Mouse (Mus musculus): Measurements from ENCODE around the gene Pdia2.
A peak's percentile ranks its signal among the peaks of the same experiment; 100 is the strongest.

The Pdia2 gene

GRCm38 (mm10) chr17:26198892-26199291, at the start of gene Pdia2:
Gene Pdia2, minus strand, starts transcription at chr17:26199087.
- no peak for DNase-seq (ENCODE audit: low spot score)

- DNase-seq (ENCODE audit: low spot score), result peak; percentile 81
Measured at GRCm38 (mm10) chr17:26244101-26244841, 45.4 kb upstream of the Pdia2 start, which contains the start of gene Fam234a. Gene Fam234a, minus strand, starts transcription at chr17:26244242.

GRCm38 (mm10) chr17:26243471-26244100, 44.7 kb upstream of the Pdia2 start:
- DNase-seq (ENCODE audit: low spot score), result no peak

GRCm38 (mm10) chr17:26240990-26241389, 42.1 kb upstream of the Pdia2 start:
- no peak for DNase-seq (ENCODE audit: low spot score)

- DNase-seq (ENCODE audit: low spot score), result no peak
Measured at GRCm38 (mm10) chr17:26240120-26240790, 41.4 kb upstream of the Pdia2 start.

- no peak for DNase-seq (ENCODE audit: low spot score)
Measured at GRCm38 (mm10) chr17:26239551-26239950, 40.7 kb upstream of the Pdia2 start.

GRCm38 (mm10) chr17:26237667-26238066, 38.8 kb upstream of the Pdia2 start:
- DNase-seq (ENCODE audit: low spot score), result no peak

- no peak for DNase-seq (ENCODE audit: low spot score)
Measured at GRCm38 (mm10) chr17:26235077-26235815, 36.4 kb upstream of the Pdia2 start.

GRCm38 (mm10) chr17:26234386-26234785, 35.5 kb upstream of the Pdia2 start:
- DNase-seq (ENCODE audit: low spot score), result no peak

- no peak for DNase-seq (ENCODE audit: low spot score)
Measured at GRCm38 (mm10) chr17:26232863-26233262, 34.0 kb upstream of the Pdia2 start.

- DNase-seq (ENCODE audit: low spot score), result no peak
Measured at GRCm38 (mm10) chr17:26231156-26231555, 32.3 kb upstream of the Pdia2 start.

- DNase-seq (ENCODE audit: low spot score), result no peak
Measured at GRCm38 (mm10) chr17:26229776-26230175, 30.9 kb upstream of the Pdia2 start.

- DNase-seq (ENCODE audit: low spot score), result no peak
Measured at GRCm38 (mm10) chr17:26225150-26225549, 26.3 kb upstream of the Pdia2 start.

- no peak for DNase-seq (ENCODE audit: low spot score)
Measured at GRCm38 (mm10) chr17:26221508-26221907, 22.6 kb upstream of the Pdia2 start.

- no peak for DNase-seq (ENCODE audit: low spot score)
Measured at GRCm38 (mm10) chr17:26212681-26213080, 13.8 kb upstream of the Pdia2 start.

- DNase-seq (ENCODE audit: low spot score), result no peak
Measured at GRCm38 (mm10) chr17:26212241-26212640, 13.4 kb upstream of the Pdia2 start.

- DNase-seq (ENCODE audit: low spot score), result no peak
Measured at GRCm38 (mm10) chr17:26207686-26208085, 8.8 kb upstream of the Pdia2 start, which contains the start of gene Arhgdig. Gene Arhgdig, minus strand, starts transcription at chr17:26207786.

GRCm38 (mm10) chr17:26206392-26206791, 7.5 kb upstream of the Pdia2 start:
- no peak for DNase-seq (ENCODE audit: low spot score)

- DNase-seq (ENCODE audit: low spot score), result no peak
Measured at GRCm38 (mm10) chr17:26204766-26205165, 5.9 kb upstream of the Pdia2 start.

GRCm38 (mm10) chr17:26203321-26203811, 4.5 kb upstream of the Pdia2 start:
- no peak for DNase-seq (ENCODE audit: low spot score)

GRCm38 (mm10) chr17:26202737-26203136, 3.9 kb upstream of the Pdia2 start, which contains the start of gene Rgs11:
Gene Rgs11, plus strand, starts transcription at chr17:26202951.
- DNase-seq (ENCODE audit: low spot score), result no peak

GRCm38 (mm10) chr17:26201998-26202397, 3.1 kb upstream of the Pdia2 start:
- no peak for DNase-seq (ENCODE audit: low spot score)

Data from ovary, postnatal 10 days (tissue).